Comparison of ENCODE assay signal across 24 mouse cellular contexts in genomic region chr14:57259341-57259740, GRCm38 (mm10).
DNase-seq lines count a peak whose midpoint lies in the region; TF ChIP-seq lines count a peak whose summit lies in the region.
"Had no signal": no experiment of that assay in that cellular context is flagged by ENCODE, and none has a peak within 500 bp of the region (broad histone marks: within the 10 kb centered on the region; RNA-seq: fewer than 3 reads in every experiment).

No protein-coding gene starts in this region.

- H3K9ac ChIP-seq in liver, adult 2 months (ENCODE audit: low read depth, low read length): no peak overlapping the region
- H3K9ac ChIP-seq: embryonic facial prominence, embryonic 12.5 days; embryonic facial prominence, embryonic 15.5 days; forebrain, postnatal 0 days; heart, embryonic 12.5 days; heart, embryonic 15.5 days; hindbrain, embryonic 14.5 days had no signal

- WGBS in liver, adult 2 months: 58% methylated on average over 8 of the region's 8 CpGs

- no peak overlapping the region for H3K4me3 ChIP-seq in liver, adult 2 months (ENCODE audit: insufficient read depth, low read depth, low read length)
- H3K4me3 ChIP-seq: embryonic facial prominence, embryonic 12.5 days; embryonic facial prominence, embryonic 15.5 days; gastrocnemius, adult 2 months; heart, embryonic 12.5 days; heart, embryonic 15.5 days; hindbrain, embryonic 10.5 days had no signal

- no peaks in the 10 kb centered on the region for H3K36me3 ChIP-seq in liver, adult 2 months (ENCODE audit: control insufficient read depth, insufficient read depth, low read length)
- H3K36me3 ChIP-seq: embryonic facial prominence, embryonic 12.5 days; embryonic facial prominence, embryonic 15.5 days; heart, embryonic 12.5 days; heart, embryonic 15.5 days; hindbrain, embryonic 10.5 days had no signal

- no peak for TF ChIP-seq POLR2A in liver, adult 2 months (IDR thresholded peaks at IDR 0.05; ENCODE audit: extremely low read depth, insufficient read depth, low read length)

- no peaks in the 10 kb centered on the region for H3K79me2 ChIP-seq in liver, adult 2 months (ENCODE audit: control insufficient read depth, insufficient read depth, low read length)

- peak; percentile 74 for DNase-seq in liver, adult 2 months (ENCODE audit: extremely low read depth, low read depth, low spot score)
- no peak for DNase-seq in liver
- DNase-seq in thymus, postnatal 10 days (ENCODE audit: low spot score in 2 of 2): peak; percentile 28 to 39
- DNase-seq in thymus, adult 18-20 months: no peak
- peak; percentile 48 for DNase-seq in thymus, postnatal 4 days
- no peak for DNase-seq in spleen, adult 12 weeks (ENCODE audit: low spot score)
- DNase-seq: adrenal gland, adult 2 months; adrenal gland, postnatal 14 days; cerebellum, adult 11 months; cerebellum, adult 2 months; cerebellum, adult 9-11 months; cerebellum, postnatal 25 days; forebrain, postnatal 0 days; gastrocnemius, adult 2 months; gastrocnemius, postnatal 25 days; heart, adult 18-20 months; heart, postnatal 10 days; heart, postnatal 36 days had no signal

- H3K4me1 ChIP-seq in liver, adult 2 months (ENCODE audit: control insufficient read depth, insufficient read depth, low read length): peaks cover 2% of the 10 kb centered on the region; the same call in 1 of the 2 replicates
- H3K4me1 ChIP-seq: embryonic facial prominence, embryonic 12.5 days; embryonic facial prominence, embryonic 15.5 days; heart, embryonic 12.5 days; heart, embryonic 15.5 days; hindbrain, embryonic 10.5 days had no signal

- no peaks in the 10 kb centered on the region for H3K27me3 ChIP-seq in liver, adult 2 months (ENCODE audit: control insufficient read depth, insufficient read depth, low read length)
- H3K27me3 ChIP-seq: embryonic facial prominence, embryonic 12.5 days; embryonic facial prominence, embryonic 15.5 days; heart, embryonic 12.5 days; heart, embryonic 15.5 days had no signal

- no peak overlapping the region for H3K27ac ChIP-seq in liver, adult 2 months (replicated peaks; ENCODE audit: insufficient read depth, low read depth, low read length)
- H3K27ac ChIP-seq: embryonic facial prominence, embryonic 12.5 days; embryonic facial prominence, embryonic 15.5 days; gastrocnemius, adult 2 months; heart, embryonic 15.5 days; hindbrain, embryonic 10.5 days; hindbrain, embryonic 14.5 days had no signal

- TF ChIP-seq CTCF in liver, adult 2 months (IDR thresholded peaks at IDR 0.05; ENCODE audit: low read depth, low read length): no peak

Comparison
In these comparisons a context has a peak if more than half of its experiments do, and no peak if none do; other contexts are left out.
1. DNase-seq: peak in liver, adult 2 months (single experiment), thymus, postnatal 10 days (2 of 2) and thymus, postnatal 4 days (single experiment); none in liver (single experiment), thymus, adult 18-20 months (0 of 2) and spleen, adult 12 weeks (single experiment).